Mouse (Mus musculus) testis, adult 2 months (tissue): ENCODE measurements around the gene Hnrnpa0.

Experiments used
- CTCF ChIP-seq: fragments of 200-500 bp; IDR thresholded peaks from 2 replicates; pipeline ENCODE4 v1.5.1; 2012; ENCODE audit warnings: low read depth, mild to moderate bottlenecking, inconsistent platforms, low read length, moderate library complexity; ENCODE audit not compliant: control insufficient read depth, insufficient read depth, insufficient replicate concordance
- POLR2A ChIP-seq: fragments of 200-500 bp; IDR thresholded peaks from 2 replicates; pipeline ENCODE4 v1.6.1; 2012; ENCODE audit warnings: low read depth, mild to moderate bottlenecking, inconsistent platforms, low read length, moderate library complexity; ENCODE audit not compliant: control insufficient read depth

- TF ChIP-seq CTCF = no peak
- no peak for TF ChIP-seq POLR2A
Measured at GRCm38 (mm10) chr13:58147760-58148159, 19.4 kb upstream of the Hnrnpa0 start.
